In the genomic region with DNA sequence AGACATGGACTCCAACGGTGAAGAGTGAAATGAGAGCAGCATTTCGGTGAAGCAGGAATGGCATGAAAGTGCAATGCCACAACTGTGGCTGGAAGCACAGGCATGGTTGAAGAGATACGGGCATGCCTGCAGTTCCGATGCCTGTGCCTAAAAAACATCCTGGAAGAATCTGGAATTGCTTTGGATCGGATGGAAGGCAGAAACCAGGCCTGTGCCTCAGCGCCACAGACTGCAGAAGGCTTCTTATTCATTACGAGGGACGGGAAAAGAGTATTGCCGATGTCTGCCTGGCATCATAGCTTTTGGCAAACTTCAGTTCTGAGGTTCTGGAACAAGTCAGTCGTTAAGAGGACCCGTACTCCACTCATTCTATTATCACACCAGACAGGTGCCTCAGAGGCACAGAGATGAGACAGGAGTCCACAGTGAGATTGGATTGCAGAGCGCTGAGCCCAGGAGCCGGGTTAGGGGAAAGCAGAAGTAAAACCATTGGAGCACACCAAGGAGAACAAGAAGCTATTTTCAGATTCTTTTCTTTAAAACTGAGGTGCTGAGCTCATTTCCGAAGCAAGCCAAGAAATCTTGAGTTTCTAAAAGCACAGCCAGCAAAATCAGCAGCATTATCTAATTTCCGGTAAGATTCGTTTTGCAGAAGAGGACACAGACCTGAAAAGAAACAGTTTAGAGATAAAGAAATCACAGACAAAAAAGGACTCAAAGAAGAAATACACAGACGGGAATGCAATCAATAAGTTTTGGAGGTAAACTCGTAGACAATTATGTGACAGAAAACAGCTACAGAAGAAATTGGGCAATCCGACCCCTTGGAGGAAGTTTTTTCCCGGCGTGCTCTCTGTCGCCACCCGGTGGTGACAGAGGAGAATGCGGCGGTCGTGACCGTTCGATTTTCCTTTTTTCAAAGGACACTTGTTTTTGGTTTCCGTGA, we compare ENCODE assay signal across 8 mouse cellular contexts. TPM values are rescaled to one million over a fixed set of nuclear protein-coding genes. Genes with fewer than 3 reads are reported as not detected.
DNase-seq lines count a peak whose midpoint lies in the region; ATAC-seq and TF ChIP-seq lines count a peak whose summit lies in the region.
"Not testable (repeated sequence)": the region's sequence is repeated elsewhere in the genome, so short reads cannot be mapped to it uniquely, and the experiment has no call there.

No protein-coding gene starts in this region.

- H3K9ac ChIP-seq in liver, embryonic 11.5 days (ENCODE audit: low read depth, low read length); stomach, embryonic 14.5 days (replicated peaks; ENCODE audit: low read depth, low read length): not testable (repeated sequence)

- peaks cover 59% of the 10 kb centered on the region for H3K36me3 ChIP-seq in heart, embryonic 10.5 days
- peaks cover 46% of the 10 kb centered on the region for H3K36me3 ChIP-seq in liver, embryonic 11.5 days (ENCODE audit: control insufficient read depth, insufficient read depth, low read length)
- H3K36me3 ChIP-seq in myocyte (ENCODE audit: control insufficient read depth, insufficient read depth), result not testable (repeated sequence)
- peaks cover 22% of the 10 kb centered on the region; the same call in 1 of the 2 replicates for H3K36me3 ChIP-seq in stomach, embryonic 14.5 days (ENCODE audit: control insufficient read depth, insufficient read depth, low read length)

- ATAC-seq in liver, embryonic 11.5 days (replicated peaks; ENCODE audit: low FRiP score), result peak; percentile 11; the same call in 1 of the 2 replicates
- not testable (repeated sequence) for ATAC-seq in stomach, embryonic 14.5 days (ENCODE audit: insufficient number of reproducible peaks, insufficient read depth, low FRiP score, low read depth)

- peaks cover 84% of the 10 kb centered on the region for H3K9me3 ChIP-seq in heart, embryonic 10.5 days
- peaks cover 40% of the 10 kb centered on the region for H3K9me3 ChIP-seq in liver, embryonic 11.5 days (ENCODE audit: control insufficient read depth, low read length)
- H3K9me3 ChIP-seq in stomach, embryonic 14.5 days (ENCODE audit: control insufficient read depth, low read depth, low read length), result peaks cover 12% of the 10 kb centered on the region

- H3K4me2 ChIP-seq in liver, embryonic 11.5 days; stomach, embryonic 14.5 days (replicated peaks; ENCODE audit: low read depth, low read length): not testable (repeated sequence)
- peak overlapping the region; percentile 46 for H3K4me2 ChIP-seq in myocyte (ENCODE audit: low read depth)

- TF ChIP-seq POLR2A in myocyte (IDR thresholded peaks at IDR 0.05; ENCODE audit: insufficient read length, low read depth), result not testable (repeated sequence)

- 70% methylated on average over 29 of the region's 29 CpGs for WGBS in heart, embryonic 10.5 days
- 65% methylated on average over 29 of the region's 29 CpGs for WGBS in liver, embryonic 11.5 days
- 64% methylated on average over 29 of the region's 29 CpGs for WGBS in stomach, embryonic 14.5 days

- not testable (repeated sequence) for H3K27ac ChIP-seq in heart, embryonic 10.5 days; liver, embryonic 11.5 days (ENCODE audit: low read depth, low read length)
- H3K27ac ChIP-seq in stomach, embryonic 14.5 days (ENCODE audit: low read length), result 0 out of 2 replicates have a peak overlapping the region, but pooled peaks have one; percentile 0

- H3ac ChIP-seq in myocyte (ENCODE audit: control insufficient read depth, insufficient read length), result not testable (repeated sequence)

- H3K4me1 ChIP-seq in heart, embryonic 10.5 days; liver, embryonic 11.5 days (replicated peaks; ENCODE audit: control insufficient read depth, insufficient read depth, low read length); stomach, embryonic 14.5 days (ENCODE audit: control insufficient read depth, insufficient read depth, low read length): not testable (repeated sequence)

- H3K79me2 ChIP-seq in myocyte (ENCODE audit: control insufficient read depth, insufficient read depth), result not testable (repeated sequence)

- not testable (repeated sequence) for H3K4me3 ChIP-seq in heart, embryonic 10.5 days; liver, embryonic 11.5 days (ENCODE audit: low read depth, low read length); myocyte; stomach, embryonic 14.5 days (ENCODE audit: low read depth, low read length)

- not testable (repeated sequence) for H3K27me3 ChIP-seq in heart, embryonic 10.5 days (ENCODE audit: insufficient read depth, poor library complexity, severe bottlenecking); liver, embryonic 11.5 days (replicated peaks; ENCODE audit: control insufficient read depth, insufficient read depth, low read length); myocyte (ENCODE audit: control insufficient read depth, insufficient read depth, insufficient read length); stomach, embryonic 14.5 days (ENCODE audit: control insufficient read depth, insufficient read depth, low read length)

- peak; percentile 74 to 79 for DNase-seq in B cell, adult 2 months
- DNase-seq in c-Kit-negative CD71-positive TER-119-positive erythroid progenitor cells, embryonic 14.5 days (ENCODE audit: low read depth, low spot score), result peak; percentile 42
- DNase-seq in fat pad, adult 2 months (ENCODE audit: extremely low read depth, low read depth, low spot score), result peak; percentile 36
- peak; percentile 80 for DNase-seq in heart, embryonic 10.5 days (ENCODE audit: low spot score)
- DNase-seq in kidney, adult 9 months, result peak; percentile 85
- peak; percentile 82 for DNase-seq in liver, embryonic 11.5 days (ENCODE audit: low spot score)

RNA-seq across cellular contexts. Expression of gene Gm21887, which starts 30.8 kb away (rescaled TPM):
- polyA plus RNA-seq in heart, embryonic 10.5 days (2016; fragmentation: Nextera tagmentation; extraction: Ambion mirVana), result 121 and 172 TPM in 2 replicates
- polyA plus RNA-seq in liver, embryonic 11.5 days (2014; fragmentation: Nextera tagmentation; extraction: Ambion mirVana), result 217 and 306 TPM in 2 replicates
- polyA plus RNA-seq in myocyte (2012; fragmentation: generic; extraction: Trizol), result 39.8 TPM
- polyA plus RNA-seq in stomach, embryonic 14.5 days (2014; fragmentation: Nextera tagmentation; extraction: Ambion mirVana), result 236 and 294 TPM in 2 replicates
